Mouse (Mus musculus): Measurements from ENCODE around the gene Nkd2.
A peak's percentile ranks its signal among the peaks of the same experiment; 100 is the strongest.

Nkd2 gene

GRCm38 (mm10) chr13:73814181-73814580 is 33.2 kb downstream of the Nkd2 start:
- no peak for DNase-seq

GRCm38 (mm10) chr13:73812936-73813335 is 34.5 kb downstream of the Nkd2 start:
- DNase-seq: no peak

- DNase-seq: no peak
Observed at GRCm38 (mm10) chr13:73804914-73805313, 42.5 kb downstream of the Nkd2 start.

DNA sequence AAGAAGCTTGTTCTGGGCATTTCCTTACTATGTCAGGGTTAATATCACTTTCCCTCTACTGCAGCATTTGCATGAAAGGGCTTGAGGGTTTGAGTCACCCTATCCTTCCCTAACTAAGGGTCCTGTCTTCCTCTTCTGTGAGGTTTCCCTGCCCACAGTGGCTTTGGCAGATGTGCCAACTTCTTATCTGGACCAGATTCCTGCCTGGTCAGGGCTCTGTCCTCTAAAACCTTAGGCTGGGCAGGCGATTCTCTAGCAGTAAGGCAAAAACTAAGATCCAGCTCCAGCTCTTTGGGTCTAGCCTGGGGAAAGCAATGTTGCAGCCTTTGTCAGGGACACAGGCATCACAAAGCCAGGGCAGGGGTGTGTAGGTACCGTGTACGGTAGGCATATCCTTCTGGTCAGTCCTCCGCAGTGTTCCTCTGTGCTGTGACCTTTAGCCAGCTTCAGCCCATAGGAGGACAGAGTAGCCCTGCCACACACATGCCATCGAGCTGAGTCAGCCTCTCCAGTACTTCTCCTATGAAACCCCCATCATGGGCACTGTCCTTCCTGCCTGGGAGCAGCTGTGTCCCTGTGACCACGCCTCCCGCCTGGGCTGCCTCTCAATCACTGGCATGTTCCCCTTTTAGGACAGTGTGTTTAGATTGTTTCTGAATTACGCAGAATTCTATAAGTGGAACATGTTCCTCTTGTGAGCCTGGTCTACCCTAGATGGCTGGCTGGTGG is 43.8 kb downstream of the Nkd2 start:
- DNase-seq: peak in 1 of 2 experiments; percentile 3

- DNase-seq: no peak
Observed at GRCm38 (mm10) chr13:73799110-73799509, 48.3 kb downstream of the Nkd2 start.

DNA sequence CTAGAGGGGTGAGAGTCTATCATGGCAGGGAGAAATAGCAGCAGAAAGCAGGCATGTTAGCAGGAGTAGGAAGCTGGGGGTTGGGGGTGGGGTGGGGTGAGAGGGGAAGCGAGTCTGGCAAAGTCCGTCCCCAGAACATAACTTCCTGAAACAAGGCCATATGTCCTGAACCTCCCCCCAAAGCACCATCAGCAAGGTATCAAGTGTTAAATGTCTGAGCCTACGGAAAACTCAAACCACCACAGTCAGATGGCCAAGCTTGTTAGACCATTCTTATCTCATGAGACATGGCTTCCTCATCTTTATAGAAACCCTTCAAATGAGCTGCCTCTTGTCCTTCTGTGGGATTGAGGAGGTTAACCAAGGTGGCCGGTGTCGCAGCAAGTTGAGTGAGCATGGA is 54.3 kb downstream of the Nkd2 start:
- DNase-seq: no peak

DNA sequence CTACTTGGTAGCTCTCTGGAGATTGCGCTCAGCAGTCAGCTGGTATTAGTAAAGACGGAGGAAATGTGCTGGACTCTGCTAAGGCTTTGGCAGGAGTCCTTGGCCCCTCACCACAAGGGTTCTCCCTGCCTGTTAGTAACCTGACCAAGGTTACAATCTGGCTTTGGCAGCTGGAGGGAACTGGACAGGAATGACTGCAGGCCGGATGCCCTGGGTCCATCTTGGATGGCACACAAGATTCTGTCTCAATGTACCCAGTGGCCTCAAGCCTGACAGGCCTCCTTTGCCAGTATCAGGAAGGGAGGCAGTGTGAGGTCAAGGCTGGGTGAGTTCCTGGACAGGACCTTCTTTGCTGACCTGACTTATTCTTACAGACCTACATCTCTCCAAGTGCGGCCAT is 55.3 kb downstream of the Nkd2 start:
- no peak for DNase-seq

GRCm38 (mm10) chr13:73782486-73782885 is 64.9 kb downstream of the Nkd2 start:
- no peak for DNase-seq

DNA sequence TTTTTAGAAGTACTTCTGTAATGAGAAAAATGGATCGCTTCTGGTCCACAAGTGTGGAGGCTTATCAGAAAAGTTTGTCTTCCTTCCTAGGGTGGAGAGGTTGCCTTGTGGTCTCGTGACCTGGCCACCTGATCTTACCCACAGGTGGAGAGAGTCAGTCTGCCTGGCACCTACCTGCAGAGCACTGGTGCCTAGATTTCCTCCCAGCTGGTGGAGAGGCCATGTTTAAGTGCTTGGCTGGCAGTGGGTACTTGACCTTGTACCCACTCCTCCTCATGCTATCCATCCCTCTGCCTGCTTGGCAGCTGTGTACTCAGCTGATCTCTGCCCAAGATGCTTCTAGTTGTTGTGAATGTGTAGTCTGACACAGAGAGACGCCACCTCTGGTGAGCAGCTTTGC is 69.9 kb downstream of the Nkd2 start:
- DNase-seq: no peak

DNA sequence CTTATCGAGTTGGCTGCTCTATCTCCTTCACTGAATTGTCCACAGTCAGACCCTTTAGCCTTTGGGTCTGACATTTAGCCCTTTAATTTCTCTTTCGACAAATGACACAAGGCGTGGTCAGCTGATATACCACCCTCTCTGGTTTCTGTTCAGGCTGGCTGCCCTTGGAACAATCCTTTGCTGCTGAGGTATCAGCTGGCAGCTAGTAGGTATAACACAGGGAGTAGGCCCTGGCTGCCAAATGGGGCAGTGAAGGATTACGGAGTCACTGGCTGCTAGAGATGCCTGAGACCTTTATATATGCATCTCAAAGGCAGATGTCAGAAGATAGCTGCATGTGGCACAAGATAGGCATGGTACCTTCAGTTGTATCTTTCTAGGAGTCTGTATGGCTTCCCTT is 71.6 kb downstream of the Nkd2 start:
- DNase-seq: no peak

GRCm38 (mm10) chr13:73773519-73774205 is 73.8 kb downstream of the Nkd2 start:
- no peak for DNase-seq

DNA sequence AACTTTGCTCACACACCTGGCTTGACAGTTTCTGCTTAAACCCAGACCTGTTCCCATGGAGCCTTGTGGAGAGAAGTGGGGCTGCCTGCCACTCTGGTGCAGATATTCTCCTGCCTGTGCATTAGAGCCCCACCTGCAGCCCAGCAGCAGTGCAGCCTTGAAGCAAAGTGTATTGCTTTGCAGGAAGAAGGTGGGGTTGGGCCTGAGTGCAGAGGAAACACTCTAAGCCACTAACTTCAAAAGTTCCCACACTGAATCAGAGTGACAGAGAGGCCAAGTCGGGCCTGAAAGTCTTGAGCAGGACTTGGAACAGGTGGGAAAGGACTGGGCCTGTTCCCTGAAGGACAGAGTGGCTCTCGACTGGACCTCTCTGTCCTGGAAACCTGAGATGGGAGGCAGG is 74.8 kb downstream of the Nkd2 start:
- DNase-seq: no peak

GRCm38 (mm10) chr13:73771131-73771530 is 76.3 kb downstream of the Nkd2 start:
- DNase-seq: no peak

GRCm38 (mm10) chr13:73769916-73770682 is 77.3 kb downstream of the Nkd2 start:
- DNase-seq: no peak

Measured in B cell, adult 2 months (primary cell).